Comparison of ENCODE assay signal across 18 mouse cellular contexts in the genomic region with DNA sequence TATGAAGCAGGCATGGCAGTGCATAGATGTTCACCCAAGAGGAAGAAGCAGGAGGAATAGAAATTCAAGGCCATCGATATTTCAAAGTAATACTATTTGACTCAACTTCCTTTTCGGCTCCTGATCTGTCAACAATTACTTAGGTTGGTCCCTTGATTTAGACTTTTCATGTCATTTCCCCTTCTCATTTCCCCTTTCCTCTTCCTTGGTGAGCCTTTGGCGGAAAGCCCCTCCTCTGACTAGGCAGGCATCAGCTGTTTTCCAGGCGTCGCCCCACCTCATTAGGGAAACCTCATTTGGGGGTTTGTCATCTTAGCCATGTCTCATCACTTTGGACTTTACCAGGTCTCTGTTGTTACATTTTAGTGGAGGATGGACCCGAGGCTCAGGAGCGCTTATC.
DNase-seq lines count a peak whose midpoint lies in the region; ATAC-seq and TF ChIP-seq lines count a peak whose summit lies in the region.
"Had no signal": no experiment of that assay in that cellular context is flagged by ENCODE, and none has a peak within 500 bp of the region (broad histone marks: within the 10 kb centered on the region; RNA-seq: fewer than 3 reads in every experiment).

No protein-coding gene starts in this region.

- in situ Hi-C loops in CH12.LX (cut with MboI; ENCODE audit: low pct_ligation_motif_present, low pct_unique_long_range_greater_than_20kb, low sequenced_read_pairs) = loop anchor here (25.0 kb wide), 1 partner anchor 676 kb away; no protein-coding TSS in a partner anchor

- H3K79me2 ChIP-seq in CH12.LX (replicated peaks; ENCODE audit: control insufficient read depth, extremely low read depth, insufficient read depth, poor library complexity, severe bottlenecking) = no peaks in the 10 kb centered on the region

- H3K27me3 ChIP-seq in spleen, adult 2 months (ENCODE audit: control insufficient read depth, insufficient read depth, low read length) = no peaks in the 10 kb centered on the region
- no peaks in the 10 kb centered on the region for H3K27me3 ChIP-seq in CH12.LX (replicated peaks)
- H3K27me3 ChIP-seq in splenic B cell, adult 2 months (ENCODE audit: control insufficient read depth, insufficient read depth, low read length, poor library complexity, severe bottlenecking) = no peaks in the 10 kb centered on the region
- H3K27me3 ChIP-seq: embryonic facial prominence, embryonic 12.5 days; forebrain, embryonic 15.5 days; heart, embryonic 12.5 days; hindbrain, embryonic 15.5 days had no signal

- 0 out of 2 replicates have a peak overlapping the region, but pooled peaks have one; percentile 3 for H3K9ac ChIP-seq in CH12.LX (ENCODE audit: insufficient read depth, low read depth)
- H3K9ac ChIP-seq: embryonic facial prominence, embryonic 12.5 days; forebrain, embryonic 15.5 days; heart, embryonic 12.5 days; hindbrain, embryonic 15.5 days had no signal

- TF ChIP-seq EP300 in CH12.LX (IDR thresholded peaks at IDR 0.05; ENCODE audit: low read length) = peak; percentile 94

- dilution Hi-C loops in CH12.LX (cut with MboI; ENCODE audit: extremely low pct_ligation_motif_present, extremely low pct_unique_long_range_greater_than_20kb, low sequenced_read_pairs) = no loop called here

- no peak overlapping the region for H3K4me3 ChIP-seq in spleen, adult 2 months (ENCODE audit: extremely low read depth, insufficient read depth, insufficient read length)
- H3K4me3 ChIP-seq in CH12.LX (replicated peaks in 1 of 3; ENCODE audit: low read depth in 2 of 3, low read length in 2 of 3, poor library complexity in 1 of 3) = no peak overlapping the region
- H3K4me3 ChIP-seq: embryonic facial prominence, embryonic 12.5 days; forebrain, embryonic 15.5 days; heart, embryonic 12.5 days; hindbrain, embryonic 15.5 days had no signal

- no peak for TF ChIP-seq RAD21 in CH12.LX (IDR thresholded peaks at IDR 0.05; ENCODE audit: low read depth, low read length)

- peak overlapping the region; percentile 26; the same call in 1 of the 2 replicates for H3K4me2 ChIP-seq in CH12.LX (ENCODE audit: insufficient read depth, low read depth, poor library complexity, severe bottlenecking)
- H3K4me2 ChIP-seq: embryonic facial prominence, embryonic 12.5 days; forebrain, embryonic 15.5 days; heart, embryonic 12.5 days; hindbrain, embryonic 15.5 days had no signal

- peak; percentile 56 for ATAC-seq in megakaryocyte, adult 5-6 weeks (ENCODE audit: poor library complexity, severe bottlenecking)
- ATAC-seq: CD4-positive, CD25-positive, alpha-beta regulatory T cell, adult 4 months; forebrain, embryonic 15.5 days; inflammation-experienced regulatory T-cells, adult 6 months had no signal

- no peak for TF ChIP-seq CTCF in spleen, adult 2 months (IDR thresholded peaks at IDR 0.05; ENCODE audit: extremely low read depth, insufficient read depth, insufficient read length, insufficient replicate concordance)
- no peak for TF ChIP-seq CTCF in CH12.LX (conservative IDR thresholded peaks at IDR 0.05 in 1 of 2, IDR thresholded peaks at IDR 0.05 in 1 of 2; ENCODE audit: low read depth in 2 of 2, low read length in 2 of 2)

- 52% methylated on average over 7 of the region's 7 CpGs for WGBS in spleen, adult 2 months

- TF ChIP-seq POLR2A in spleen, adult 2 months (IDR thresholded peaks at IDR 0.05; ENCODE audit: low read depth, low read length) = no peak
- TF ChIP-seq POLR2A in CH12.LX (IDR thresholded peaks at IDR 0.05; ENCODE audit: low read depth, low read length) = no peak

- peak overlapping the region; percentile 60 for H3K27ac ChIP-seq in spleen, adult 2 months (ENCODE audit: insufficient read depth, low read length)
- peak overlapping the region; percentile 65; the same call in 1 of the 2 replicates for H3K27ac ChIP-seq in CH12.LX (ENCODE audit: insufficient read depth, low read depth)
- H3K27ac ChIP-seq: embryonic facial prominence, embryonic 12.5 days; forebrain, embryonic 15.5 days; hindbrain, embryonic 15.5 days had no signal

- peaks cover 6% of the 10 kb centered on the region for H3K9me3 ChIP-seq in CH12.LX (replicated peaks; ENCODE audit: low read length)
- H3K9me3 ChIP-seq: embryonic facial prominence, embryonic 12.5 days; forebrain, embryonic 15.5 days; heart, embryonic 12.5 days; hindbrain, embryonic 15.5 days had no signal

- no peaks in the 10 kb centered on the region for H3K36me3 ChIP-seq in spleen, adult 2 months (ENCODE audit: control insufficient read depth, insufficient read depth, low read length)
- no peaks in the 10 kb centered on the region for H3K36me3 ChIP-seq in CH12.LX (replicated peaks in 1 of 2; ENCODE audit: control insufficient read depth in 1 of 2, insufficient read depth in 1 of 2, low read length in 1 of 2)
- H3K36me3 ChIP-seq in splenic B cell, adult 2 months (ENCODE audit: control insufficient read depth, insufficient read depth, low read length, poor library complexity, severe bottlenecking) = no peaks in the 10 kb centered on the region
- H3K36me3 ChIP-seq: embryonic facial prominence, embryonic 12.5 days; forebrain, embryonic 15.5 days; heart, embryonic 12.5 days; hindbrain, embryonic 15.5 days had no signal

- peaks cover 41% of the 10 kb centered on the region for H3K4me1 ChIP-seq in spleen, adult 2 months (ENCODE audit: control insufficient read depth, insufficient read depth, insufficient read length)
- H3K4me1 ChIP-seq in CH12.LX (ENCODE audit: control insufficient read depth in 1 of 2, insufficient read depth in 2 of 2) = peaks cover 18 to 69% of the 10 kb centered on the region in 2 experiments
- H3K4me1 ChIP-seq: forebrain, embryonic 15.5 days; heart, embryonic 12.5 days; hindbrain, embryonic 15.5 days had no signal

- DNase-seq in spleen, adult 2 months (ENCODE audit: low read depth in 1 of 2, low spot score in 2 of 2) = peak; percentile 25 to 37
- no peak for DNase-seq in spleen, adult 12 weeks (ENCODE audit: low spot score)
- peak; percentile 85 for DNase-seq in CH12.LX (ENCODE audit: extremely low read depth)
- DNase-seq in splenic B cell, adult 2 months (ENCODE audit: low read depth, low spot score) = peak; percentile 80
- no peak for DNase-seq in ovary, postnatal 10 days (ENCODE audit: low spot score)
- no peak for DNase-seq in gastrocnemius, adult 8-10 months (ENCODE audit: low spot score in 2 of 2)
- DNase-seq: adrenal gland, postnatal 10 days; cerebellum, adult 8-10 months; cerebellum, postnatal 14 days; gastrocnemius, postnatal 10 days; heart, postnatal 36 days had no signal

TF ChIP-seq in CH12.LX, 34 proteins besides CTCF, POLR2A, EP300 and RAD21:
- 0 out of 2 replicates have a peak, but pooled peaks have one; percentile 47 for TF ChIP-seq MAFK (IDR thresholded peaks at IDR 0.05; ENCODE audit: insufficient replicate concordance, low read length)
- 0 out of 2 replicates have a peak, but pooled peaks have one; percentile 60 for TF ChIP-seq CHD2 (IDR thresholded peaks at IDR 0.05; ENCODE audit: low read length)
- 0 out of 2 replicates have a peak, but pooled peaks have one; percentile 51 for TF ChIP-seq RCOR1 (conservative IDR thresholded peaks at IDR 0.05; ENCODE audit: low read depth, low read length)
- TF ChIP-seq USF2 (conservative IDR thresholded peaks at IDR 0.05; ENCODE audit: low read depth, low read length) = no peak
- TF ChIP-seq SIN3A (IDR thresholded peaks at IDR 0.05; ENCODE audit: low read length) = no peak
- peak; percentile 59 for TF ChIP-seq JUND (conservative IDR thresholded peaks at IDR 0.05; ENCODE audit: low read depth, low read length)
- TF ChIP-seq NELFE (IDR thresholded peaks at IDR 0.05; ENCODE audit: low read depth, low read length) = no peak
- 0 out of 2 replicates have a peak, but pooled peaks have one; percentile 7 for TF ChIP-seq SMC3 (IDR thresholded peaks at IDR 0.05; ENCODE audit: low read depth, low read length)
- no peak for TF ChIP-seq TBP (conservative IDR thresholded peaks at IDR 0.05; ENCODE audit: low read depth, low read length)
- TF ChIP-seq UBTF (IDR thresholded peaks at IDR 0.05; ENCODE audit: low read depth, low read length) = no peak
- TF ChIP-seq JUN (IDR thresholded peaks at IDR 0.05; ENCODE audit: insufficient read depth, low read depth, low read length) = peak; percentile 56; the same call in 1 of the 2 replicates
- TF ChIP-seq BHLHE40 (IDR thresholded peaks at IDR 0.05; ENCODE audit: low read depth, low read length) = peak; percentile 59; the same call in 1 of the 2 replicates
- TF ChIP-seq MEF2A (IDR thresholded peaks at IDR 0.05; ENCODE audit: borderline replicate concordance, low read depth, low read length) = peak; percentile 88; the same call in 1 of the 2 replicates
- no peak for TF ChIP-seq ELF1 (IDR thresholded peaks at IDR 0.05; ENCODE audit: low read depth, low read length)
- no peak for TF ChIP-seq POLR2AphosphoS2 (IDR thresholded peaks at IDR 0.05; ENCODE audit: low read depth, low read length)
- peak; percentile 93 for TF ChIP-seq IRF4 (IDR thresholded peaks at IDR 0.05; ENCODE audit: low read depth, low read length)
- peak; percentile 94 for TF ChIP-seq ETS1 (conservative IDR thresholded peaks at IDR 0.05; ENCODE audit: low read depth, low read length)
- TF ChIP-seq GABPA (IDR thresholded peaks at IDR 0.05; ENCODE audit: insufficient replicate concordance, low read depth, low read length) = no peak
- TF ChIP-seq MAX (IDR thresholded peaks at IDR 0.05; ENCODE audit: low read length) = no peak
- TF ChIP-seq TCF12 (IDR thresholded peaks at IDR 0.05; ENCODE audit: low read depth, low read length) = peak; percentile 75

Comparison
In these comparisons a context has a peak if more than half of its experiments do, and no peak if none do; other contexts are left out.
1. DNase-seq: peak in spleen, adult 2 months (2 of 2), CH12.LX (single experiment) and splenic B cell, adult 2 months (single experiment); none in spleen, adult 12 weeks (single experiment), ovary, postnatal 10 days (single experiment) and gastrocnemius, adult 8-10 months (0 of 2).